Mouse (Mus musculus) forelimb bud, embryonic 11.5 days (tissue): ENCODE measurements around the gene Kcnt2.

ENCODE experiments used
- DNase-seq: peaks from one replicate; pipeline ENCODE4 v3.0.0-alpha.2; 2012; ENCODE audit warnings: low read depth, low spot score

Gene Kcnt2

GRCm38 (mm10) chr1:140245876-140246597, at the start of gene Kcnt2:
Kcnt2 (plus strand) TSS chr1:140246158.
- DNase-seq = no peak

- DNase-seq = no peak
These were observed 40.6 kb upstream of the Kcnt2 start for GRCm38 (mm10) chr1:140205329-140205728.

GRCm38 (mm10) chr1:140225221-140225620, 20.7 kb upstream of the Kcnt2 start:
- DNase-seq = no peak

- no peak for DNase-seq
These were observed 19.3 kb upstream of the Kcnt2 start for GRCm38 (mm10) chr1:140226673-140227072.

GRCm38 (mm10) chr1:140245465-140245864, 493 bp upstream of the Kcnt2 start:
- DNase-seq = peak; percentile 85

- no peak for DNase-seq
These were observed 18.7 kb downstream of the Kcnt2 start for GRCm38 (mm10) chr1:140264696-140265095.

GRCm38 (mm10) chr1:140266047-140266446, 20.1 kb downstream of the Kcnt2 start:
- no peak for DNase-seq

GRCm38 (mm10) chr1:140266643-140267286, 20.8 kb downstream of the Kcnt2 start:
- no peak for DNase-seq

GRCm38 (mm10) chr1:140267288-140267687, 21.3 kb downstream of the Kcnt2 start:
- no peak for DNase-seq

- DNase-seq = no peak
These were observed 27.7 kb downstream of the Kcnt2 start for GRCm38 (mm10) chr1:140273624-140274023.

- no peak for DNase-seq
These were observed 29.9 kb downstream of the Kcnt2 start for GRCm38 (mm10) chr1:140275813-140276212.

GRCm38 (mm10) chr1:140293140-140293539, 47.2 kb downstream of the Kcnt2 start:
- no peak for DNase-seq

GRCm38 (mm10) chr1:140295482-140295881, 49.5 kb downstream of the Kcnt2 start:
- no peak for DNase-seq

- DNase-seq = no peak
These were observed 58.3 kb downstream of the Kcnt2 start for GRCm38 (mm10) chr1:140304244-140304643.

GRCm38 (mm10) chr1:140305344-140305743, 59.4 kb downstream of the Kcnt2 start:
- DNase-seq = no peak

GRCm38 (mm10) chr1:140306339-140306738, 60.4 kb downstream of the Kcnt2 start:
- DNase-seq = no peak

GRCm38 (mm10) chr1:140310739-140311138, 64.8 kb downstream of the Kcnt2 start:
- no peak for DNase-seq

GRCm38 (mm10) chr1:140325088-140325487, 79.1 kb downstream of the Kcnt2 start:
- no peak for DNase-seq

GRCm38 (mm10) chr1:140326709-140327108, 80.8 kb downstream of the Kcnt2 start:
- DNase-seq = no peak

- DNase-seq = no peak
These were observed 87.7 kb downstream of the Kcnt2 start for GRCm38 (mm10) chr1:140333702-140334101.

- no peak for DNase-seq
These were observed 92.5 kb downstream of the Kcnt2 start for GRCm38 (mm10) chr1:140338417-140338816.

GRCm38 (mm10) chr1:140339368-140339767, 93.4 kb downstream of the Kcnt2 start:
- DNase-seq = no peak

GRCm38 (mm10) chr1:140364787-140365186, 118.8 kb downstream of the Kcnt2 start:
- DNase-seq = no peak
